Mouse (Mus musculus) lung, postnatal 14 days (tissue): Measurements from ENCODE around the gene Map3k14.

ENCODE experiments used
- DNase-seq: peaks from one replicate; pipeline ENCODE4 v3.0.0; 2021

Gene Map3k14

DNA sequence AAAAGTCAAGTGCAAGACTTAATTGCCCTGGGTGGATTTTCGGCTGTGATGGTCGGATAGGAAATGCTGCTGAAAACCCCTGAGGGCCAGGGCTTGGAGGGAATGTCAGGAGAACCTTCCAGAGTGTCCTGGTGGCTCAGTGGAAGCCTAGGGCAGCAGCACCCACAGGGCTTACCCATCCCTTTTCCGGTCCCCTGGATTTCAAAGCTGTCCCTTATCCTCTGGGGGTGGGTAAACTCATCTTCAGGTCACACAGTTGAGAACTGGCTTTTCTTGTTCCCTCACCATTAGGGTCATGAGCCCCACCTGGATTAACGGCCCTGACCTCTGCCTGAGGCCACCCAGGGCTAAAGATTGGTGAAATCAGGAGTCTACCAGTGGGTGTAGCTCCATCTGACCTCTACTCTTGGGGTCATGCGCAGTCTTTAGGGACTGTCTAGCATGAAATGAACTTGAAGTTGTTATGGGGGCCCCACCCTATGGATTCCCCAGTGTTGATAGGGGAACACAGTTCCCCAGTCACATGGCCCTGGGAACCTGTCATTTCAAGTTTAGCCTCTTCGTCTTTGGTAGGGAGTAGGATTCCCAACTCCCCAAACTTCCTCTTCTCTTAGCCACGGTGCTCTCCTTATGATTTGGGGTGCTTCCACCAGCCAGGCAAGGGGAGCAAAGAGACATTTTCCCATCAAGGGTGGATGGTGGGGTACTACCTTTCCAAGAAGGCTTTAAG, 94.1 kb downstream of the Map3k14 start:
- DNase-seq = no peak

- DNase-seq = no peak
Observed at GRCm38 (mm10) chr11:103172392-103173040, 94.8 kb downstream of the Map3k14 start.

DNA sequence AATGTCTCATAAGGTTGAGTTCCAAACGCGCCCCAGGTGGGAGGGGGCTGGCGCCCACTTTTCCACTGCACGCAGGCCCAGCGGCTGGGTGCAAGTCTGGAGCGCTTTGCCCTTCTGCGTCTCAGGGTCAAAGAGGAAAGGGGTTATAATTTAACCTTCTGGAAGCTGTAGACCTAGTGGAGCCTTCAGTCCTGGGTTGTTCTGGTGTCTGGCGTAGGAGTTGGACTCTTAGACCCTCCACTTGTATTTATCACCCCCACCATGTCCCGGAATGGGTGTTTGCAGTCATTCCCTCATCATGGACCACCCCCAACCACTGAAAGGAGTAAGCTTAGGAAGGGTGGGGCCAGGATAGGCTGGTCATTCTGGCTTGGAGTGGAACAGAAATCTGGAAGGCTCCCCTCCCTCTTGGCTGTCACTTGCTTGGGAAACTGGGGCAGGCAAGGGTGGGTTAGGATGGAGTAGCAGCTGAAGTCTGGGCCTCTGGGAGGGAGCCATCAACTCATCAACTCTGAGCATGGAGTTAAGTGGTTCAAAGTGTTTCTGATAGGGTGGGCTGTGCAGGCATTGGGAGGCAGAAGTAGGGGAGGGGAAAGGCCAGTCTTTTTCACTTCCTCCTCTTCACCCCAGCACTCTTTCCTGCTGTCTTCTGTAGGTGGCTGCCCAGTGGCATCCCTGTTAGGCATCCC, 95.4 kb downstream of the Map3k14 start:
- DNase-seq = no peak

GRCm38 (mm10) chr11:103171286-103171620, 96.0 kb downstream of the Map3k14 start:
- no peak for DNase-seq

DNA sequence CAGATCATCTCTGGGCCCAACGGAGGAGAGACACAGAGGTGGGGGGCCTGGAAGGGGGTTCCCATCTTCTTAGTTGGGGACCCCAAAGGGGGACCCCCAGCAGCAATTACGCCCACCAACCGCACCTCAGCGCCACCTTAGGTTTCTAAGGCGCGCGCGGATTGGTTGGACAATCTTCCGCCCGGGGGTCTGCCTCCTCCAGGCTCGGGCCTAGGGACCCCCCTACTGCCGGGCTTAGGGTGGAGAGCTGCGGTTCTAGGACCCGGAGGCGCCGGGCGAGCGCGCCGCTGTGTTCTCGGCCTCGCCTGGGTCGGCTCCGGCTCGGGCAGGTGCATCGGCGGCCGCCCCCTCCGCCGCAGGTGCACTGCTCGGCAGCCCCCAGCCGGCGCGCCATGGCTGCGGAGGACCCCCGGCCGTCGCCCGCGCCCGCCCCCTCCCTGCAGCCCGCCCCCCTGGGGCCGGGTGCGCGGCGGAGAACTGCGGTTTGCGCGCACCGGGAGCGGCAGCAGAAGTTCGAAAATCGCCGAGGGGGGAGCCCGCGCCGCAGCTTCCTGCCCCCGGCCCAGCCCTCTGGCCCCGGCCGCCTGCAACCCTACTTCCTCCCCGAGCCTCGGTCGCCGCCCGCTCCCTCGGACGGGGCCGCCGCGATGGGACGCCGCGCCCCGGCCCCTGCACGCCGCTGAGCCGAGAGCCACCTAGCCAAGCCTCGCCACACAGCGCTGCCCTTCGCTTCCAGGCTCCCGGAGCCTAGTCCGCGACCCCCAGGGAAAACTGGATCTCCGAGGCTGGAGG, 96.6 kb downstream of the Map3k14 start, which contains the start of gene Fmnl1:
Fmnl1 (plus strand) TSS at position 614 of the 792 bp plus-strand sequence.
- peak; percentile 63 for DNase-seq

DNA sequence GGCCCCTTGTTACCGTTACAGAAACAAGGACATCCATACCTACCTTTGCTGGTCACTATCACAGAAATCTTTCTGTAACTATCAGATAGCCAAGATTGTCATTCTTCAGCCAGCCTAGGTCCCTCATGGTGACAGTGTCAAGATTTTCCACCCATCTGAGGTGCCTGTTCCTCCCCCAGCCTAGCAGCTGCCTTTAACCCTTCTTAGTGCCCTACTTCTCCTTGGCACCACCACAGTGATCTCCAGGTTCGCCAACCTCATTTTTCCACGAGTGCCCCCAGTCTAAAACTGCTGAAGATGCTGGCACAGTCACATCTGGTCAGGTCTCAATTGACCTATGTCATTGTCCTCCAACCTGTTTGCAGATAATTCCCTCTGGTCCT, 97.2 kb downstream of the Map3k14 start:
- no peak for DNase-seq
